In genomic region chr4:71363761-71364160, GRCm38 (mm10) we compare ENCODE assay signal across 24 mouse cellular contexts.
A peak's percentile ranks its signal among the peaks of the same experiment; 100 is the strongest.
DNase-seq lines count a peak whose midpoint lies in the region; ATAC-seq and TF ChIP-seq lines count a peak whose summit lies in the region.
"Had no signal": no experiment of that assay in that cellular context is flagged by ENCODE, and none has a peak within 500 bp of the region (broad histone marks: within the 10 kb centered on the region; RNA-seq: fewer than 3 reads in every experiment).

No protein-coding gene starts in this region.

- no peak for ATAC-seq in lung, postnatal 0 days
- no peak for ATAC-seq in stomach, postnatal 0 days (ENCODE audit: low FRiP score, low TSS enrichment)
- ATAC-seq: activated CD4-positive, CD25-positive, alpha-beta regulatory T cell, adult 4 months; forebrain, embryonic 15.5 days; Patski had no signal

- intact Hi-C loops in gastrocnemius, postnatal 36 days (cut with DNase I), result no loop called here

- H3K27me3 ChIP-seq in lung, postnatal 0 days (replicated peaks; ENCODE audit: insufficient read depth, low read length), result no peaks in the 10 kb centered on the region
- no peaks in the 10 kb centered on the region for H3K27me3 ChIP-seq in stomach, postnatal 0 days (ENCODE audit: control insufficient read depth, insufficient read depth, low read length)
- H3K27me3 ChIP-seq: embryonic facial prominence, embryonic 15.5 days; forebrain, embryonic 15.5 days; heart, embryonic 15.5 days; Patski had no signal

- no peaks in the 10 kb centered on the region for H3K4me1 ChIP-seq in lung, postnatal 0 days (ENCODE audit: insufficient read depth, low read depth, low read length)
- no peaks in the 10 kb centered on the region for H3K4me1 ChIP-seq in stomach, postnatal 0 days (replicated peaks; ENCODE audit: control insufficient read depth, insufficient read depth)
- H3K4me1 ChIP-seq: embryonic facial prominence, embryonic 15.5 days; forebrain, embryonic 10.5 days; forebrain, embryonic 15.5 days; heart, embryonic 15.5 days had no signal

- no peaks in the 10 kb centered on the region for H3K36me3 ChIP-seq in lung, postnatal 0 days (ENCODE audit: insufficient read depth, low read length)
- no peaks in the 10 kb centered on the region for H3K36me3 ChIP-seq in stomach, postnatal 0 days (ENCODE audit: control insufficient read depth, insufficient read depth, low read length)
- H3K36me3 ChIP-seq: embryonic facial prominence, embryonic 15.5 days; forebrain, embryonic 10.5 days; forebrain, embryonic 15.5 days; heart, embryonic 15.5 days had no signal

- peak; percentile 63 for TF ChIP-seq CTCF in layer of hippocampus, adult 2 months (conservative IDR thresholded peaks at IDR 0.05)
- TF ChIP-seq CTCF in lung, postnatal 0 days (IDR thresholded peaks at IDR 0.05), result peak; percentile 23; the same call in 1 of the 2 replicates
- TF ChIP-seq CTCF in stomach, postnatal 0 days (IDR thresholded peaks at IDR 0.05; ENCODE audit: low read depth), result peak; percentile 40; the same call in 1 of the 2 replicates

- no peak overlapping the region for H3K4me3 ChIP-seq in layer of hippocampus, adult 2 months
- no peak overlapping the region for H3K4me3 ChIP-seq in lung, postnatal 0 days (ENCODE audit: low read depth, low read length)
- no peak overlapping the region for H3K4me3 ChIP-seq in stomach, postnatal 0 days (ENCODE audit: low read depth, low read length)
- H3K4me3 ChIP-seq: embryonic facial prominence, embryonic 15.5 days; erythroblast, embryonic 14.5 days; forebrain, embryonic 10.5 days; forebrain, embryonic 15.5 days; heart, adult 2 months; heart, embryonic 15.5 days had no signal

- no peak overlapping the region for H3K27ac ChIP-seq in layer of hippocampus, adult 2 months
- H3K27ac ChIP-seq in lung, postnatal 0 days (ENCODE audit: low read length), result no peak overlapping the region
- no peak overlapping the region for H3K27ac ChIP-seq in stomach, postnatal 0 days (replicated peaks)
- H3K27ac ChIP-seq: embryonic facial prominence, embryonic 15.5 days; forebrain, embryonic 10.5 days; forebrain, embryonic 15.5 days; heart, adult 2 months; heart, embryonic 15.5 days; hindbrain, embryonic 14.5 days had no signal

- TF ChIP-seq EP300 in lung, postnatal 0 days (IDR thresholded peaks at IDR 0.05), result no peak
- TF ChIP-seq EP300 in stomach, postnatal 0 days (optimal IDR thresholded peaks at IDR 0.05), result no peak

- no peak overlapping the region for H3K9ac ChIP-seq in lung, postnatal 0 days (replicated peaks; ENCODE audit: low read depth)
- H3K9ac ChIP-seq in stomach, postnatal 0 days (ENCODE audit: low read length), result no peak overlapping the region
- H3K9ac ChIP-seq: embryonic facial prominence, embryonic 15.5 days; forebrain, embryonic 15.5 days; heart, embryonic 15.5 days; hindbrain, embryonic 14.5 days had no signal

- no peaks in the 10 kb centered on the region for H3K9me3 ChIP-seq in lung, postnatal 0 days (ENCODE audit: low read length)
- no peaks in the 10 kb centered on the region for H3K9me3 ChIP-seq in stomach, postnatal 0 days (ENCODE audit: control insufficient read depth, low read length)
- H3K9me3 ChIP-seq: embryonic facial prominence, embryonic 15.5 days; forebrain, embryonic 10.5 days; forebrain, embryonic 15.5 days; heart, embryonic 15.5 days had no signal

- peak; percentile 7 for DNase-seq in embryo, embryonic 10 days (ENCODE audit: low spot score)
- DNase-seq in embryo, embryonic 11 days, result no peak
- DNase-seq in layer of hippocampus, adult 2 months (ENCODE audit: low spot score in 2 of 2), result no peak
- no peak for DNase-seq in layer of hippocampus, postnatal 10 days (ENCODE audit: low spot score in 2 of 2)
- DNase-seq in lung, postnatal 0 days (ENCODE audit: low spot score), result no peak
- DNase-seq in lung, postnatal 14 days, result no peak
- DNase-seq in stomach, postnatal 0 days (ENCODE audit: low spot score), result no peak
- DNase-seq in gastrocnemius, postnatal 36 days, result no peak
- DNase-seq: adrenal gland, postnatal 25 days; cerebellum, adult 11 months; cerebellum, adult 9-11 months; cerebellum, postnatal 36 days; gastrocnemius, postnatal 10 days; heart, adult 2 months; heart, postnatal 14 days had no signal

- H3K4me2 ChIP-seq in lung, postnatal 0 days (replicated peaks; ENCODE audit: low read depth, low read length), result no peak overlapping the region
- H3K4me2 ChIP-seq in stomach, postnatal 0 days (replicated peaks; ENCODE audit: low read depth), result no peak overlapping the region
- H3K4me2 ChIP-seq: embryonic facial prominence, embryonic 15.5 days; forebrain, embryonic 15.5 days; heart, embryonic 11.5 days; heart, embryonic 15.5 days; hindbrain, embryonic 14.5 days had no signal

- WGBS in lung, postnatal 0 days, result 59% methylated on average over 1 of the region's 1 CpGs
- 67% methylated on average over 1 of the region's 1 CpGs for WGBS in stomach, postnatal 0 days
